Mouse (Mus musculus): Measurements from ENCODE around the gene Gm19426.

- no peak for TF ChIP-seq POLR2A (IDR thresholded peaks at IDR 0.05; ENCODE audit: low read depth, low read length)
- no peak for TF ChIP-seq CTCF (IDR thresholded peaks at IDR 0.05; ENCODE audit: extremely low read depth, insufficient read length, insufficient replicate concordance, low read depth, low read length)
Measured at GRCm38 (mm10) chr2:84741841-84742450, 1.5 kb downstream of the Gm19426 start.

Measured in small intestine, adult 2 months (tissue).